Mouse (Mus musculus): ENCODE results near the gene Arid1b.

GRCm38 (mm10) chr17:5009526-5010260 lies 15.6 kb downstream of the Arid1b start:
- no peak for TF ChIP-seq CTCF (IDR thresholded peaks at IDR 0.05; ENCODE audit: borderline replicate concordance, extremely low read depth, insufficient read depth, insufficient read length)
- no peak for TF ChIP-seq POLR2A (IDR thresholded peaks at IDR 0.05; ENCODE audit: borderline replicate concordance, extremely low read depth, insufficient read depth, insufficient read length, poor library complexity, severe bottlenecking)
